Mouse (Mus musculus): ENCODE measurements around the gene Gm17087.

GRCm38 (mm10) chr17:8566850-8567249 lies at the start of gene Gm17087:
- no peak for TF ChIP-seq POLR2A (IDR thresholded peaks at IDR 0.05; ENCODE audit: control insufficient read depth, extremely low read depth, insufficient read depth, low read length, poor library complexity)
- no peak for TF ChIP-seq CTCF (IDR thresholded peaks at IDR 0.05; ENCODE audit: borderline replicate concordance, control insufficient read depth, extremely low read depth, insufficient read depth, low read length, poor library complexity)
